Mouse (Mus musculus): ENCODE data around the gene Vti1a. TPM values are rescaled to one million over a fixed set of nuclear protein-coding genes. Genes with fewer than 3 reads are reported as not detected.

The Vti1a gene
- total RNA-seq, 2 experiments from 2014 or later = 61.6 to 63.4 TPM

GRCm38 (mm10) chr19:55593729-55594444 lies 277.8 kb downstream of the Vti1a start:
- no peak for DNase-seq (ENCODE audit: low spot score in 2 of 2)
- intact Hi-C loops (cut with DNase I) = no loop called here

DNA sequence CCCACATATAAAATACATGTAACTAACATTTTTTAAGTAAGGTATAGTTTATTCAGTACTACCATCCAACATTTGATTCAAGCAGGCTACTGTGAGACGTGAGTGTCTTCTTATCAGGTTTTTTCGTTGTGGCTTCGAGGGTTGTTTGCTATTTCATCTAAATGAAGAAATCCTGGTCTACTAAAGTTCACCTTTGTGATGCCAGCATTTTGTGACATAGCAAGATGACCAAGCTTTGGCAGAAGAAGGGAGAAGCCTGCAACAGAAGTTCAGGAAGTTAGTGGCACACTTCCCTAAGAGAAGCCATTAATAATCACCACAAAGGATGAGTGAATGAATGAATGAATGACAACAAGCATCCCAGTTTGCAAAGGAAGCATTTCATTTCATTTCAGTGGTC lies 278.4 kb downstream of the Vti1a start:
- intact Hi-C loops (cut with DNase I) = no loop called here
- DNase-seq (ENCODE audit: low spot score in 2 of 2) = no peak

DNA sequence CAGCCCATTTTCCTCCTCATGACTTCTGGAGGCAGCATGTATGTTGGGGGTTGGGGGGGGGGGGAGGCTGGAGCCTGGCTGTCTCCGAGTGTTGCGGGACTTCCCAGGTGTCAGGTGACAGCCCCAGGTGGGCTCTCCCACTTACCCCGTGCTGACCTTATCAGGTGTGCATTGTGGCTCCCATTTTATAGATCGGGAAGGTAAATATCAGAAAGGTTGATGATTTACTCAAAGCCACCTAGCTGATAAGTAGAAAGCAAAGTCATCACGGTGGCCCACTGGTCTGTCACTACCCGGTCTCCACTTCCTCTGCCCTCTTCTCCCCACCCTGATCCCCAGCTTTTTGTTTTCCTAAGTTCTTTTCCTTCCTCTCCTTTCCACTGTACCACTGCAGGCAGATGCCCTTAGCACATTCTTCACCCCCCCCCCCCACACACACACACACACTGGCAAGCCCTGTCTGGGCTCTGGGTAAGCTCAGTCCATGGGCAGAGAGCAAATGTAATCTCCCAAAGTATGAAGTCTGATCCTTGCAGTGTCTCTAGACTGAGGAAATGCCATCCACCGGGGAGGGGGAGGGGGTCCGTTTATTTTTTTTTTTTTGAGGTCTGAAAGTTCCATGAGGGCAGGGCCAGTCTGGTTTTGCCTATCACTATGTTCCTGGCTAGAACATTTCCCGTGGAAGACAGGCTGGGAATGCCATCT lies 280.0 kb downstream of the Vti1a start:
- intact Hi-C loops (cut with DNase I) = no loop called here
- DNase-seq (ENCODE audit: low spot score in 2 of 2) = no peak

- intact Hi-C loops (cut with DNase I) = no loop called here
These were observed 280.7 kb downstream of the Vti1a start for GRCm38 (mm10) chr19:55596804-55597203.

DNA sequence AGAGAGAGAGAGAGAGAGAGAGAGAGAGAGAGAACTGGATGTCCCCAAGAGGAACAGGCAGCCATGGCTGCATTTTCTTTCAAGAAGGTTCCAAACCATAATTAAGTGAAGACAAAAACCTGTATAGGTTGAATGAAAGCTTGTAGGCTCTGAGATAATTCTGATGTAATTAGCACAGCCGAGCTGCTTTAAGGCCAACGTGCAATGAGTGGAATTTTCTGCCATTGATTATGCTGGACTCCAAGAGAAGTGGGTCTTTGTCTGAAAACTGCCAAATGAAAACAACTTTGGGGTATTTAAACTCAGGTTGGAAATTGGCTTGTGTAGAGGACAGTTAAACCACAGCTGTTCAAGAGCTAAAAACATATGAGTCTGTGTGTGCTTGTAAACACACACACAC lies 281.2 kb downstream of the Vti1a start:
- no peak for DNase-seq (ENCODE audit: low spot score in 2 of 2)
- intact Hi-C loops (cut with DNase I) = no loop called here

More at GRCm38 (mm10) chr19:55596804-55597203, 280.7 kb downstream of the Vti1a start:
- DNase-seq (ENCODE audit: low spot score in 2 of 2) = no peak

DNA sequence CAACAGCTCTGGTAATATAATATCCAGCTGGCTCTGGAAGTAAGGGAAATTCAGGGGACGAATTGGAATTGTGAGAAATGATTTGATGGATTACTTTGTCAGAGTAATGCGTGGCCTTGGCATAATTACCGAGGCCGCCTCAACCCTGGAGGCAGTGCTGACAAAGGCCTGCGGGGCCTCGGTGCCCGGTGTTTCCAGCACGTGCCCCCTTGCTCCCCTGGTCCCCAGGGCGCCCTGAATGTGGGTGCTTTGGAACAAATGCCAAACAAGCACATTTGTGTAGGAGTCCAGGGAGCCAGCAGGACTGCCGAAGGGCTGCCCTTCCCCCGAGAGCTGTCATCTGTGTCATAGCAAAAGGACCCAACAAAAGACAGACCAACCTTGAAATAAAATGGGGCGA lies 281.9 kb downstream of the Vti1a start:
- intact Hi-C loops (cut with DNase I) = no loop called here

DNA sequence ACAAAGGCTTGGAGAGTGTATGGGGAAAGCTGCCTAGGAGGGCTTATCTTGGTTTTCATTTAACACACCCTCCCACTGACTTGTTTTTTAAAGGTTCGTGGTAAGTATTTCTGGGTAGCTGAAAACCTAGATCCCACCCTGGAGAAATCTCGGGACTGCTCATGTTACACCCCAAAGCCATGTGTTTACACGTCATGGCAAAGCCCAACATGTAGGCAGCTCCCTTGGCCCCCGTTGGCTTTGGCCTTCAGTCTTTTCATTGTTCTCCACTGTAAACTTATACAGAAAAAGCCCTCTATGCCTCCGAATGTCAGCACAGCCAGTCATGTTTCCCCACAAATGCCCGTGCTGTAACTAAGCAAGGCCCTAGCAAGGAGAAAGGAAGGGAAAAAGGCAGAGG lies 283.0 kb downstream of the Vti1a start:
- DNase-seq (ENCODE audit: low spot score in 2 of 2) = no peak

More for the DNA sequence above, 281.9 kb downstream of the Vti1a start:
- no peak for DNase-seq (ENCODE audit: low spot score in 2 of 2)

GRCm38 (mm10) chr19:55607725-55608124 lies 291.6 kb downstream of the Vti1a start:
- intact Hi-C loops (cut with DNase I) = no loop called here
- no peak for DNase-seq (ENCODE audit: low spot score in 2 of 2)

More for the DNA sequence above, 283.0 kb downstream of the Vti1a start:
- intact Hi-C loops (cut with DNase I) = no loop called here

DNA sequence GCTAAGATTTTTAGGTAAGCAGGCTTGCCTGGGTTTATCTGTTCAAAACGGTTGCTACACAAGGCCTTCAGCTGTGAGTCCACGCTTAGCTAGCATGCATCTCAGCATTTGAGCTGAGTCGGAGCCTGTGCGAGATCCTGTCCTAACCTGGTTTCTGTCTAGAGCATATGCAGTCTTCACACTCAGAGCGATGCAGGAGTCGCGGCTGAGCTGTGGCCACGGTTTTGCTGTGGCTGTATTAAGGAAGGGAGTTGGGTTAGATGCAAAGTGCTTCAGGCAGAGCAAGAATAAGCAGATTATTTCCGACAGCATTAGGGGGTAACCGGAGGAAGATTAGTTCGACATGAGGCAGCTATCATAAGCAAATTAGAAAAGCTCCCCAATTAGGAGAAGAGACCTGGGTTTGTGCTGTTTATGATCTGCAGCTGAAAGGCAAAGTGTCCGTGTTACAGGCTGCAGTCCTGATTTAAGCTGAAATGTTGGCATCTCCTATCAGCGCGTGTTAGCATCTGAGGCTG lies 292.8 kb downstream of the Vti1a start:
- no peak for DNase-seq (ENCODE audit: low spot score in 2 of 2)
- intact Hi-C loops (cut with DNase I) = no loop called here

GRCm38 (mm10) chr19:55609806-55610205 lies 293.7 kb downstream of the Vti1a start:
- intact Hi-C loops (cut with DNase I) = no loop called here

GRCm38 (mm10) chr19:55615743-55616142 lies 299.6 kb downstream of the Vti1a start:
- no peak for DNase-seq (ENCODE audit: low spot score in 2 of 2)
- intact Hi-C loops (cut with DNase I) = no loop called here

More at GRCm38 (mm10) chr19:55609806-55610205, 293.7 kb downstream of the Vti1a start:
- DNase-seq (ENCODE audit: low spot score in 2 of 2) = no peak

DNA sequence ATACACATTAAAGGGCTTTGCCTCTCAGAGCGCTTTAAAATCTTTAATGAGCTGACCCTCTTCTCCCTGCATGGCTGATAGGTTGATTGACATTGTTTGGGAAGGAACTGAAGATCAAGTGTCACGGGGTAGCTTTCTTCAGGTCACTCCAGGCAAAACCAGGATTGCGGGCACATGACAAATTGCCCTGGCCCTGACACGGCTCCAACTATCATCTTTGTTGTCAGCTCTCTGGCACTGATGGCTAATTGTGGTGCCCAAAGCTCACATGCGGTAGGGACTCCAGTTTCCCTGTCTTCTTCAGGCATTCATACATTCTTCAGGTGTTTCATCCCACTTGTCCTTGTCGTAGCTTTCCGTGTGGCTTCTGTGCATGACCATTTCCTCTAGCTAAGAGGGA lies 300.2 kb downstream of the Vti1a start:
- DNase-seq (ENCODE audit: low spot score in 2 of 2) = no peak
- intact Hi-C loops (cut with DNase I) = no loop called here

DNA sequence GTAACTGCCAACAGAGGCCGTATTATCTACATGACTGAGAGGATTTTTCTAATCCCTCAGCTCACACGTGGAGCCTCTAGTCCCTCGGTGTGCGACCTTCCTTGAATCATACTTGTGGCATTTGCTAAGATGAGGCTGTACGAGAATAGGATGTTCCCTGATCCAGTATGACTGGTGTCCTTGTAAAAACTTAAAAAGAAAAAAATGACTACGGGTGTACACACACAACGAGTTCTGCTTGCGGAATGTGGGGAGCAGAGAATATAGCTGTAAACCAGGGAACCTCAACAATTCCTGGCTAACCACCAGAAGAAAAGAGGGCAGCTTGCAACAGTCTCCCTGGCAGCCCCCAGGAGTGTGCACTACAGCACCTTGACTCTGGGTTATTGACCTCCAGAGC lies 300.8 kb downstream of the Vti1a start:
- intact Hi-C loops (cut with DNase I) = no loop called here
- no peak for DNase-seq (ENCODE audit: low spot score in 2 of 2)

GRCm38 (mm10) chr19:55618546-55618945 lies 302.5 kb downstream of the Vti1a start:
- intact Hi-C loops (cut with DNase I) = no loop called here
- DNase-seq (ENCODE audit: low spot score in 2 of 2) = no peak

- intact Hi-C loops (cut with DNase I) = no loop called here
- DNase-seq (ENCODE audit: low spot score in 2 of 2) = no peak
These were observed 304.4 kb downstream of the Vti1a start for GRCm38 (mm10) chr19:55620411-55621008.

GRCm38 (mm10) chr19:55621011-55621625 lies 305.0 kb downstream of the Vti1a start:
- peak in 1 of 2 experiments; percentile 23 for DNase-seq (ENCODE audit: low spot score in 2 of 2)
- intact Hi-C loops (cut with DNase I) = no loop called here

- intact Hi-C loops (cut with DNase I) = no loop called here
- no peak for DNase-seq (ENCODE audit: low spot score in 2 of 2)
These were observed 306.7 kb downstream of the Vti1a start for GRCm38 (mm10) chr19:55622821-55623220.

DNA sequence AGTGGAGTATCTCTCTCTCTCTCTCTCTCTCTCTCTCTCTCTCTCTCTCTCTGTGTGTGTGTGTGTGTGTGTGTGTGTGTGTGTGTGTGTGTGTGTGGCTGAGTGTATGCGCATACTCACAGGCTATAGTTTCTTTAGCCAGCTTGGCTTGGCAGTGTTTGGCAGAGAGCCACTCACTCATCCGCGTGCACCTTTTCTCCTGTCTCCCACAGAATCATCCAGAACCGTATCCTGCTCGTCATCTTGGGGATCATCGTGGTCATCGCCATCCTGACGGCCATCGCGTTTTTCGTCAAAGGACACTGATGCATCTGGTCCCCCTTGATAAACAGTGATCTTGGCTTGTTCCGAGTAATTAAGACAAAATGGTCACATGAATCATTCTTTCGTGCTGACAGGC lies 307.5 kb downstream of the Vti1a start:
- DNase-seq (ENCODE audit: low spot score in 2 of 2) = no peak
- intact Hi-C loops (cut with DNase I) = no loop called here

DNA sequence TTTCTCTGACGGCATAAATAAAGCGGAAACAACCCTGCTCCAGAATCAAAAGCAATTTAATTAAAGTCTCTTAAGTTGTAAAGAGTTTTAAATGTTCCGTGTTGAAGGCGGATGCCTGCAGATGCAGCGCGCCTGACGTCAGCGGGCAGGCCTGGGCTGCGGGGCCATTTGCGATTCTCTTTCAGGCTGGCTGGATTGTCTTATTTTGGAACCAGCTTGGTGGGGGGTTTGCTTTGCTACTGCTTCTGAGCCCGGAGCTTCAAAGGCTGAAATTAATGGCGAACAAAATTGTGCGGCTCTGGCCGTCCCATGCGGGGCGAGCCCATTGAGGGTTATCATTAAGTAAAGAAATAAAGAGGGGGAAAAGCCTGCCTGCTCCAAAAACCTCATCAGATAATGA lies 310.4 kb downstream of the Vti1a start:
- peak in 1 of 2 experiments; percentile 42 for DNase-seq (ENCODE audit: low spot score in 2 of 2)

DNA sequence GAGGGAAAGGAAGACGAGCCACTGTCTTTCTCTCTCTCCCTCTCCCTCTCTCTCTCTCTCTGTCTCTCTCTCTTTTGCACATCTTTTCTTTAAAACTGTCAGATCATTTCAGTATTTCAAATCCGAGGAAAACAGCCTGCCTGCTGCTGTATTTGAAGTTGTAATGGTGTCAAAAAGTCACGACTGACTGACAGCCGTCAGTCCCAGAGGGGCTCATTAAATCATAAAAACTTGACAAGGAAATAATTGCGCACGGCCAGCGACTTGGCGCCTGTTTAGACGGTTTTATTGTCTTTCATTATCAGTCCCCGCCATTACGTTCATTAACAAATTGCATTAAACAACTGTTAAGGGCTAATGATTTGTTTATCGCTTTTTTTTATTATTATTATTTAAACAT lies 310.9 kb downstream of the Vti1a start:
- no peak for DNase-seq (ENCODE audit: low spot score in 2 of 2)

More for the DNA sequence above, 310.4 kb downstream of the Vti1a start:
- intact Hi-C loops (cut with DNase I) = no loop called here

More for the DNA sequence above, 310.9 kb downstream of the Vti1a start:
- intact Hi-C loops (cut with DNase I) = no loop called here

Data from left cerebral cortex, postnatal 25 days (tissue).